Mouse (Mus musculus): Measurements from ENCODE around the gene Serpina7.

DNA sequence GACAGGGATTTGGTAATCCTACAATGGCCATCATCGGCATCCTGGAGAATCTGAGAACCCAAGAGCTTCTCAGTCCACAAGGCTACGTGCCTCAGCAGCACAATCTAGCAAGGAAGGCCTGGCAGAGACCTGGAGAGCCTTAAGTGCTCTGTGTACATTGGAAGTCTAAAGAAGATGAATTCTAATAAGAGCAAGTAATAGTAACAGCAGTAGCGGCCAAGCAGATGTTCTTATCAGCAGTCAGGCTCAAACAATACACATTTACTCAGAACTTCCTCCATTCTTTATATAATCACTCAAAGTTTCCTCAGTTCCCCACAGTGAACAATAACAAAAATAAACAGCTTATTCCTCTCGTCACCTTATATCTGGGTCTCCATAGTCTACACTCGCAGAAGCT is 21.0 kb downstream of the Serpina7 start:
- TF ChIP-seq POLR2A (IDR thresholded peaks at IDR 0.05; ENCODE audit: extremely low read depth, insufficient read depth, low read length) (no peak), CTCF (IDR thresholded peaks at IDR 0.05; ENCODE audit: low read depth, low read length) (no peak)
